Mouse (Mus musculus): ENCODE data around the gene Itgax. TPM values are rescaled to one million over a fixed set of nuclear protein-coding genes. Genes with fewer than 3 reads are reported as not detected.
"Not testable (repeated sequence)": the region's sequence is repeated elsewhere in the genome, so short reads cannot be mapped to it uniquely, and the experiment has no call there.

The Itgax gene
- polyA plus RNA-seq, 1 experiment from 2014 or later, result not detected

DNA sequence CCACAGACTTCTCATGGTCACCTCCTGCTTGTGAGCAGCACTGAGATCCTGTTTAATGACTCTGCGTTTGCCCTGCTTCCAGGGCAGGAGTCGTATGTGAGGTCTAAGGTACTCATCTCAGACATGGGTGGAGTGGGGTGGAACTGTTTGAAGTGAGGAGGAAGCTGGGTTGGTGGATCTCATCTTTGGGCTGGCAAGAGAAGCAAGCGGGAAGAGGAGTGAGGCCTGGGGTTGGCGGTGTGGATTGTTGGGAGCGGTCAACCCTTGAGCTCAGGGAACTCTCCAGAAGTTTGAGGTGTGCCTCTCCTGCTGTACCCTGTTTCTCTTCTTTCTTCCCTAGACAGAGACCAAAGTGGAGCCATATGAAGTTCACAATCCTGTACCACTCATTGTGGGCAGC lies 13.0 kb upstream of the Itgax start:
- no peaks in the 10 kb centered on the region for H3K27me3 ChIP-seq
- no peak overlapping the region for H3K27ac ChIP-seq
- no peak overlapping the region for H3K4me2 ChIP-seq
- no peak overlapping the region for H3K9ac ChIP-seq
- 97% methylated on average over 5 of the region's 5 CpGs for WGBS
- H3K9me3 ChIP-seq, result no peaks in the 10 kb centered on the region
- no peak for ATAC-seq (ENCODE audit: low FRiP score)
- no peaks in the 10 kb centered on the region for H3K4me1 ChIP-seq (replicated peaks)
- no peaks in the 10 kb centered on the region for H3K36me3 ChIP-seq
- no peak overlapping the region for H3K4me3 ChIP-seq

DNA sequence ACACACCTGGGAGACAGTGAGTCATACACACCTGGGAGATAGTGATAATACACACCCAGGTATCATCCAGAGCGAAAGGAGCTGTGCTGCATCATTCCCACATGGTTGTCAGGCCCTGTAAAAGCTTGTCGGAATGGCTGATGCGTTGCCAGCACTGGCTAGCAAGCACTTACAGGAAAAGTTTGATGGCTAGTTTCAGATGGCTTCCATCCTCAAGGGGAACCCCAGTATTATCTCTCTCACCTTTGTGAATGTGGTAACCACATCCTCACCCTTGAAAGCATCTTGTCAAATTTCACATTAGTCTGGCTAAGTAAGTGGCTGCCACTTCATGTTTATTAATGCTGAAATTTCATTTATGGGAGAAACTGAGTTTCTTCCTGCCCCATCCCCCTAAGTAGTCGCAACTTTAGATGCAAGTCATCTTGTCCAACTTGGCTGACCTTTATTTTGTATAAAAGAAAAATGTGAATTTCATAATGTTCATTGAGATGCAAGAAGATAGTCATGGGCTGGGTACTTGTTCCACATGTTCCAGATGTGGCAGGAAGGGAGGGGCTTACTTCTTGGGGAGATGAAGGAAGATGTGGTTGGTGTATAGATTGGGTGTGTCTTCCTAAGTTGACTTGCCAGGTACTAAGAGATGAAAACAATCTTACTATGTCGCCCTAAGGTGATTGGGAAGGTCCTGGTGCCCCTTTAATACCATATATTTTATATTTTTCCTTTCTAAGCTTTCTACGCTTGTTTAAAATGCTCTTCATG lies 9.4 kb upstream of the Itgax start:
- Histone ChIP-seq H3K4me2 (no peak overlapping the region), H3K9ac (no peak overlapping the region), H3K36me3 (no peaks in the 10 kb centered on the region), H3K4me3 (no peak overlapping the region), H3K9me3 (no peaks in the 10 kb centered on the region), H3K4me1 (replicated peaks) (no peaks in the 10 kb centered on the region), H3K27ac (no peak overlapping the region), H3K27me3 (no peaks in the 10 kb centered on the region)
- no peak for ATAC-seq (ENCODE audit: low FRiP score)
- 89% methylated on average over 6 of the region's 6 CpGs for WGBS

DNA sequence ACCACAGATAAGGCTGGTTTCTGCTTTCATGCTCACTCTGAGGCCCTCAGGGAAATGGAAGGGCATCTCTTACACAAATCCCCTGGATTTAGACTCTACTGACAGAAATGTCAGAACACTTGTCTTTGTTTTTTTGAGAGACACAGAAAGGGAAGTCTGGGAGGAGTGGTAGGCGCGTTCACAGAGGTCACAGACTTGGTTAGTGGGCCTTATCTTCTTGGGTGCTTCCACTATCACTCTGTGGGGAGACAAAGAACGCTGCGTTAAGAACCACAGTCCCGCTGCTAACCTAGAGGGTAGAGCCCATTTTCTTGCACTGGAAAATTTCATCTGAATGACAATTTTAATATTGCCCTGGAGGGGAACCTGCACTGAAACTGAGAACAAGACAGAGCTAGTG lies 2.8 kb downstream of the Itgax start:
- Histone ChIP-seq H3K4me1 (replicated peaks) (no peaks in the 10 kb centered on the region), H3K27ac (no peak overlapping the region), H3K9me3 (no peaks in the 10 kb centered on the region), H3K9ac (no peak overlapping the region), H3K4me2 (no peak overlapping the region), H3K27me3 (no peaks in the 10 kb centered on the region), H3K36me3 (no peaks in the 10 kb centered on the region), H3K4me3 (no peak overlapping the region)
- WGBS, result 94% methylated on average over 5 of the region's 5 CpGs
- no peak for ATAC-seq (ENCODE audit: low FRiP score)

DNA sequence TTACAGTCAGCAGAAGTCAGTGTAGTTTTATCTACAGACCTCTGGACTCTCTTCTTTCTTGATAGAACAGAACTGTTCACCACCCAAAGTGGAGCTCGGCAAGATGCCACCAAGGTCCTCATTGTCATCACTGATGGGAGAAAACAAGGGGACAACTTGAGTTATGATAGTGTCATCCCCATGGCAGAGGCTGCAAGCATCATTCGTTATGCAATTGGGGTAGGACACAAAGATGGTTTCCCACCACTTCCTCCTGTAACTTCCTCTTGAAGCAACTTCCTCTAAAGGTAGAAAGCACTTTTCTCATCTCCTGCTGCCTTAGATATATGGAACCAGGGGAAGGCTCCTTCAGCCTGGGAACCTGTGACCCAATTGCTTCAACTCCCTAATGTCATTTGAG lies 4.2 kb downstream of the Itgax start:
- H3K4me2 ChIP-seq, result no peak overlapping the region
- no peak for ATAC-seq (ENCODE audit: low FRiP score)
- no peaks in the 10 kb centered on the region for H3K36me3 ChIP-seq
- no peaks in the 10 kb centered on the region for H3K9me3 ChIP-seq
- 80% methylated on average over 2 of the region's 2 CpGs for WGBS
- no peak overlapping the region for H3K9ac ChIP-seq
- H3K4me1 ChIP-seq (replicated peaks), result no peaks in the 10 kb centered on the region
- no peak overlapping the region for H3K4me3 ChIP-seq
- H3K27ac ChIP-seq, result no peak overlapping the region
- no peaks in the 10 kb centered on the region for H3K27me3 ChIP-seq

DNA sequence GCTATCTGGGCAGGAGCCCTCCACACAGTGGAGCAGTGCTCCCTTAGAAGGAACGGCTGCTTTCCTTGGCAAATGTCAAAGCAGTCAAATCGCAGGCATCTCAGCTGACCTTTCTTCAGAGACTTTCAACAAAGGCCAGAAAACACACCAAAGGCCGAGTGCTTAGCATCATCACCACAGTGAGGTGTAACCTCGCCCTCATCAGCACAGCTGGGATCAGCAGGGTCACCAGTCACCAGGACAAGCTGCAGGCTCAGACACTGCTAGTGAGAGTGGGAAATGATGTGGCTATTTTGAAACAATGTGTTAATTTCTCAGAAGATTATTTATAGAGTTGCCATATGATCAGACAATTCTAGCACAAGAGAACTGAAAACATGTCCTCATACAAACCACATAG lies 7.6 kb downstream of the Itgax start:
- 51% methylated on average over 4 of the region's 4 CpGs for WGBS
- Histone ChIP-seq H3K4me2 (no peak overlapping the region), H3K36me3 (no peaks in the 10 kb centered on the region), H3K9ac (no peak overlapping the region), H3K4me1 (replicated peaks) (no peaks in the 10 kb centered on the region), H3K4me3 (no peak overlapping the region), H3K27me3 (no peaks in the 10 kb centered on the region), H3K9me3 (no peaks in the 10 kb centered on the region), H3K27ac (no peak overlapping the region)
- no peak for ATAC-seq (ENCODE audit: low FRiP score)

GRCm38 (mm10) chr7:128139611-128140010 lies 10.3 kb downstream of the Itgax start:
- H3K9ac ChIP-seq, result no peak overlapping the region
- no peak overlapping the region for H3K4me2 ChIP-seq
- no peaks in the 10 kb centered on the region for H3K27me3 ChIP-seq
- no peaks in the 10 kb centered on the region for H3K4me1 ChIP-seq (replicated peaks)
- H3K36me3 ChIP-seq, result no peaks in the 10 kb centered on the region
- H3K9me3 ChIP-seq, result no peaks in the 10 kb centered on the region
- no peak overlapping the region for H3K4me3 ChIP-seq
- H3K27ac ChIP-seq, result no peak overlapping the region
- 96% methylated on average over 6 of the region's 6 CpGs for WGBS
- ATAC-seq (ENCODE audit: low FRiP score), result no peak

- H3K4me2 ChIP-seq, result no peak overlapping the region
- no peak overlapping the region for H3K4me3 ChIP-seq
- no peaks in the 10 kb centered on the region for H3K36me3 ChIP-seq
- no peaks in the 10 kb centered on the region for H3K9me3 ChIP-seq
- no peak overlapping the region for H3K27ac ChIP-seq
- no peak overlapping the region for H3K9ac ChIP-seq
- WGBS, result 90% methylated on average over 8 of the region's 8 CpGs
- no peaks in the 10 kb centered on the region for H3K27me3 ChIP-seq
- no peaks in the 10 kb centered on the region for H3K4me1 ChIP-seq (replicated peaks)
- ATAC-seq (ENCODE audit: low FRiP score), result no peak
Measured at GRCm38 (mm10) chr7:128150970-128151369, 21.6 kb downstream of the Itgax start.

GRCm38 (mm10) chr7:128154076-128154475 lies 24.7 kb downstream of the Itgax start, which contains the start of gene Itgad:
Gene Itgad, plus strand, starts transcription at chr7:128154376.
- WGBS, result 93% methylated on average over 21 of the region's 21 CpGs
- Histone ChIP-seq H3K27ac (no peak within 1 kb of the TSS), H3K4me2 (no peak within 1 kb of the TSS), H3K9ac (no peak within 1 kb of the TSS), H3K36me3 (no peaks in the 10 kb centered on the region), H3K27me3 (no peaks in the 10 kb centered on the region), H3K4me3 (no peak within 1 kb of the TSS), H3K4me1 (replicated peaks) (no peaks in the 10 kb centered on the region), H3K9me3 (no peaks in the 10 kb centered on the region)
- no peak for ATAC-seq (ENCODE audit: low FRiP score)

DNA sequence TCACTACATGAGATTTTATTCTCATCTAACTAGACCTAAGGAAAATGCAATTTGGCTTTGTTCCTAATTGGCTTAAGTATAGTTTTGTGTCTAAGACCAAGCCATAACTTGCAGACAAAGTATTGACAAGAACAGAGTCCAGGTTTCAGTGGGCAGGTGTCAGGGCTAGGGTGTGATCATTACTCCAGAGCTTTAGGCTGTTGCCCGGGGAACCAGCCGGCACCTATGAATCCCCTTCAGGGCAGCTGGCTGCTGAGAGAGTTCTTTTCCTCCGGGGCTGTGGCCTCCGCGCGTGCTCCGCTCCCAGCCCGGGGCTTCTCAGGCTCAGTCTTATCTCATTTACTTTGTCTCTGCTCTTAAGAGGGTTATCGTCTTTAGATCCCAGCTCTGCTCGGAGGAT lies 25.6 kb downstream of the Itgax start:
- H3K9ac ChIP-seq, result no peak overlapping the region
- H3K27me3 ChIP-seq, result no peaks in the 10 kb centered on the region
- H3K27ac ChIP-seq, result no peak overlapping the region
- no peak overlapping the region for H3K4me3 ChIP-seq
- H3K9me3 ChIP-seq, result no peaks in the 10 kb centered on the region
- ATAC-seq (ENCODE audit: low FRiP score), result no peak
- no peaks in the 10 kb centered on the region for H3K36me3 ChIP-seq
- H3K4me2 ChIP-seq, result no peak overlapping the region
- 77% methylated on average over 10 of the region's 10 CpGs for WGBS
- no peaks in the 10 kb centered on the region for H3K4me1 ChIP-seq (replicated peaks)

GRCm38 (mm10) chr7:128158688-128159354 lies 29.5 kb downstream of the Itgax start:
- 83% methylated on average over 8 of the region's 8 CpGs for WGBS
- H3K4me2 ChIP-seq; ATAC-seq (ENCODE audit: low FRiP score); H3K27ac ChIP-seq; H3K9me3 ChIP-seq; H3K4me3 ChIP-seq; H3K9ac ChIP-seq; H3K36me3 ChIP-seq; H3K4me1 ChIP-seq (replicated peaks); H3K27me3 ChIP-seq: not testable (repeated sequence)

DNA sequence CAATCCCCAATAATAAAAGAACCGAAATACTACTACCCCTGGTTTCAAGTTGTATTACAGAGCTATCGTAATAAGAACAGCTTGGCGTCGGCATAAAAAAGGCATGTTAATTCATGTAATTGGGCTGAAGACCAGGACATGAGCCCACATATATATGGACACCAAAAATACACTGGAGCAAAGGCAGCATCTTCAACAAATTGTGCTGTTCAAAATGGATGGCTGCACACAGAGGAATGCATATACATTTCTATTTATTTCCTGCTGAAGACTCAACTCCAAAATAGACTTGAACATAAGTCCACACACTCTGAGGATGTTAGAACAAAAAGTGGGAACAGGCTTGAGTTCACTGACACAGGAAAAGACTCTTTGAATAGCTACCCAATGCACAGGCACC lies 34.7 kb downstream of the Itgax start:
- H3K36me3 ChIP-seq, result no peaks in the 10 kb centered on the region
- 97% methylated on average over 4 of the region's 4 CpGs for WGBS
- no peak overlapping the region for H3K27ac ChIP-seq
- no peaks in the 10 kb centered on the region for H3K4me1 ChIP-seq (replicated peaks)
- H3K9me3 ChIP-seq, result no peaks in the 10 kb centered on the region
- H3K9ac ChIP-seq, result no peak overlapping the region
- no peak overlapping the region for H3K4me3 ChIP-seq
- H3K4me2 ChIP-seq, result no peak overlapping the region
- ATAC-seq (ENCODE audit: low FRiP score), result no peak
- no peaks in the 10 kb centered on the region for H3K27me3 ChIP-seq

DNA sequence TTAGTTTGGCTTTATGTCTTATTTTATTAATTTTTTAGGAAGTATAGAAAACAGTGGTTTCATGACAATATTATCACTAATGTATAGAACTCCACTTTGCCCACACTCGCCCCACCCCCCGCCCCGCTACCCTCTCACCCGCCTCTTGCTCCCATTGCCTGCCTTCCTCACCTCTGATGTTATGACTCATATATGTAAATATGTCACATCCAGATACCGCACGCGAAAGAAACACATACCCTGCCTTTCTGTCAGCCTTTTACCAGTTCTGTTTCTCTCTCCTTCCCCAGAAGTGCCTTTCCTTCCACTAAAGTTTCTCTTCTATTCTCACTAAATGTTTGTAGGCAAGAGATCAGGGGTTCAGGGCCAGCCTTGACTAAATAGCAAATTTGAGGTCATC lies 37.0 kb downstream of the Itgax start:
- H3K27me3 ChIP-seq, result no peaks in the 10 kb centered on the region
- H3K9me3 ChIP-seq, result no peaks in the 10 kb centered on the region
- no peaks in the 10 kb centered on the region for H3K36me3 ChIP-seq
- ATAC-seq (ENCODE audit: low FRiP score), result no peak
- WGBS, result 90% methylated on average over 7 of the region's 7 CpGs
- H3K4me1 ChIP-seq (replicated peaks), result no peaks in the 10 kb centered on the region
- H3K4me2 ChIP-seq, result no peak overlapping the region
- H3K9ac ChIP-seq, result no peak overlapping the region
- no peak overlapping the region for H3K27ac ChIP-seq
- no peak overlapping the region for H3K4me3 ChIP-seq

DNA sequence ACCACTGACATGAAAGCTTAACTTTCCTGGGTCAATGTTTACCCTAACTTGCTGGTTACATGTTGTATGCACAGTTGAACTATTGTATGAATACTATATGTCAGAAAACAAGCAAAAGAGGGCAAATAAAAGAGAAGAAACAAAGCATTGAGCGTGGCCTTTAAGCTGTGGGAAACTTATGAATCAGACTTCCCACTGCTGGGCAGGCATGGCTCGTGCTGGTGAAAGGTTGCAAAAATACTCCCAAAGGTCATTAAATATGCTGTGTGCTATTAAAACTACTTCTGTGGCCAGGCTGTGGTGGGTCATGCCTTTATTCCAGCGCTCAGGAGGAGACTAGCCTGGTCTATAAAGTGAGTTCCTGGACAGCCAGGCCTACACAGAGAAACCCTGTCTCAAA lies 40.6 kb downstream of the Itgax start:
- no peaks in the 10 kb centered on the region for H3K36me3 ChIP-seq
- WGBS, result 77% methylated on average over 3 of the region's 3 CpGs
- no peak overlapping the region for H3K4me2 ChIP-seq
- H3K9ac ChIP-seq, result no peak overlapping the region
- no peak for ATAC-seq (ENCODE audit: low FRiP score)
- no peaks in the 10 kb centered on the region for H3K27me3 ChIP-seq
- no peak overlapping the region for H3K4me3 ChIP-seq
- no peaks in the 10 kb centered on the region for H3K4me1 ChIP-seq (replicated peaks)
- no peaks in the 10 kb centered on the region for H3K9me3 ChIP-seq
- no peak overlapping the region for H3K27ac ChIP-seq

All from hindbrain, embryonic 13.5 days (tissue).